Mouse (Mus musculus): ENCODE measurements around the gene Dnaaf3.

The Dnaaf3 gene

DNA sequence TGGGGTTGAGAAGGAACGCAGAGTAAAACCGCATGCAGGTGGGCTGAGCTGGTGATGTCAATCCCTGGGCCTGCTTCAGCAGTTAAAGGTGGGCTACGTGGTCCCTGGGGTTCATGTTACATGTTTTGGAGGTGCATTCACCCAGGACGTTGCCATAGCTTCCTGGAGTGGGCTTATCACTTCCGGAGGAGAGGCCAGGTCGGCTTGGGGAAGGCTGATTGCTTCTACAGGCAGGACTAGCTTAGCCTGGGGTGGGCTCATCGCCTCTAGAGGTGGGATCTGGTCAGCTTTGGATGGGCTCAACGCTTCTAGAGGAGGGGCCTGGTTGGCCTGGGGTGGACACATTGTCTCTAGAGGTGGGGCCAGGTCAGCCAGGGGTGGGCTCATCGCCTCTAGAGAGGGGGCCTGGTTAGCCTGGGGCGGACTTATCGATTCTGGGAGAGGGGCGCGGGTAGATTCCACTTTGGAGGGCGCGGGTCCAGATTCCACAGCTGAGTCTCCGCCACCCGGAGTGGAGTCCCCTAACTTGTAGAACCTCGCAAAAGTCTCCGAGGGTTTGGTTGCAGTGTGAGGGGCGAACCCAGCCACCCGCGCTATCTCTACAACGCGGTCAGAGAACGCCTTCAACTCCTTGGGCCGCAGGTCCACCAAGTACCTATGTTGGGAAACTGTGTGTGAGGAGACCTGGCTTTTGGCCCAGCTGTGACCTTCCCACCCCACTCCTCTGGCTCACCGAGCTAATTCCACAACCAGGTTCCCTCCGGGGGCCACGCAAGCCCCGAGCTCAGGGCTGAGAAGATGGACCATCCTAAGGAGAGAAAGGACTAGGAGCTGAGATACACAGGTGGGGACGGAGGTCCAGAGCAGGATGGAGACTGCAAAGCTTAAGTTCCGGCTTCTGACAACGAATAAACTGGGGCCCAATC is 8.8 kb downstream of the Dnaaf3 start:
- in situ Hi-C loops (cut with MboI; ENCODE audit: unreplicated experiment in 2 of 2), result loop anchor here (10.0 to 25.0 kb wide), 3 partner anchors 489 to 909 kb away; partner anchors contain the start of genes Mboat7 (in 1 of the 2), Ndufa3 (in 1 of the 2), Oscar (in 1 of the 2) and Tmc4 (in 1 of the 2)

DNA sequence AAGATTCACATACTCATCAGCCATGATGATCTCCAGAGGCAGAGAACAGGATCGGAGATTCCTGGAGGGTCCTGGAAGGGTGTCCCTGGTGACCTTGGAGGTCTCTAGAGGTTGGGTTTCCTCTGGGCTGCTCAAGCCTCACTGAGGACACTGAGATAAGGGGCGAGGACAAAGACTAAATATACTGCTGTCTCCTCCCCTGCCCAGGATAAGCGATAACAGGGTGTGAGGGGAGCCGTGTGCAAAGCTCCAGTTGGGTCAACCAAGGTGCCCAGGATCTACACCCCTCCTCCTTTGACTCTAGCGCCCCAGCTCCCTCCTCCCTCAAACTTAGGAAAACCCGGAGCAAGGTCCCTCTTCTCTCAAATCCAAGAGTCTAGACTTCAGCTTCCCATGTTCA is 10.0 kb downstream of the Dnaaf3 start:
- in situ Hi-C loops (cut with MboI; ENCODE audit: unreplicated experiment in 2 of 2), result loop anchor here (10.0 to 25.0 kb wide), 3 partner anchors 487 to 907 kb away; partner anchors contain the start of genes Mboat7 (in 1 of the 2), Ndufa3 (in 1 of the 2), Oscar (in 1 of the 2) and Tmc4 (in 1 of the 2)

DNA sequence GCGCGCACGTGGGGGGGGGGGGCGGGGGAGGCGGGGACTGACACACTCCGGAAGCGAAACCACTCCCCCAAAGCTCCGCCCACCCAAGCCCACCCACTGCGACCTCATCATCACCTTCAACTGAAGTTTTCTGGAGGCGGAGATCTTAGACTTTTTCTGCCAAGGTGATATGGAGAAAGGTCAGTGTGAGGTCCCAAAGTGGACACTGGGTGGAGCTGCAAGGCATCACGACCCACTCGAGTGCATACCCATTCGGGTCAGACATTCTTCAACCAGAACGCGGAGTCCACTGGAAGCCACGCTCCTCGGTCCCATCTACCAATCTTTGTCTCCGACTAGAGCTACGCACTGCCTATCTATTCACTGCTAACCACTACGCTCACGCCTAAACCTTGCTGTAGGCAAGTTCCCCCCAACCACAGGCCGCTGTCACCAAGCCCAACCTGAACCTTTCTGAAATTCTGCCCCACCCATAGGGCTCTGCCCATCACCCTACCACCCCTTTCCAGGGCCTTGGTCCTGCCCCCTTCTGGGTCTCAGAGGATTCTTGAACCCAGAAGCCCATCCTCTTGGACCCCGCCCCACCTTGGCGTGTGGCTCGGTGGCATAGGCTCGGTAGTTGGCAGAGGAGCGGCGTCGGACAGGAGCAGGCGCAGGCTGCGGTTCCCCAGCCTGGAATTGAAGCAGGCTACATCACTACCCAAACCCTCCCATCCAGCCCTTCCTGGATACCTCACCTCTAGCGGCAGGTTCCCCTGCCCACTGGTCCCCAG is 10.8 kb downstream of the Dnaaf3 start:
- in situ Hi-C loops (cut with MboI; ENCODE audit: unreplicated experiment in 2 of 2), result loop anchor here (10.0 to 25.0 kb wide), 3 partner anchors 487 to 907 kb away; partner anchors contain the start of genes Mboat7 (in 1 of the 2), Ndufa3 (in 1 of the 2), Oscar (in 1 of the 2) and Tmc4 (in 1 of the 2)

DNA sequence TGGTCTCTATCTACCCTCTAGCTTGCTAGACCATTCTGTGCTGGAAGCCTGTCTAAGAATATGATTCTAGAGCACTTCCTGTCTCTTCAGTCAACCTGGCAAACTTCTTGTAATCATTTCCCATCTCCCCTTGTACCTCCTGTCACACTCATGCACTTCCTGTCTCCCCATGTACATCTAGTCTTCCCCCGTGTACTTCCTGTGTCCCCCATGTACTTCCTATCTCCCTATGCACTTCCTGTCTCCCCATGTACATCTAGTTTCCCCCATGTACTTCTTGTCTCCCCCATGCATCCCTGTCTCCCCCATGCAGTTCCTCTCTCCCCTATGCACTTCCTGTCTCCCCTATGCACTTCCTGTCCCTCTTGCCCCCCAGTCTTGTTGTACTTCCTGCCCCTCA is 13.8 kb downstream of the Dnaaf3 start:
- in situ Hi-C loops (cut with MboI; ENCODE audit: unreplicated experiment in 2 of 2), result loop anchor here in 1 of 2 experiments (25.0 kb wide), 1 partner anchor 831 kb away; the partner anchor contains the start of genes Mboat7, Tmc4 and Tsen34

DNA sequence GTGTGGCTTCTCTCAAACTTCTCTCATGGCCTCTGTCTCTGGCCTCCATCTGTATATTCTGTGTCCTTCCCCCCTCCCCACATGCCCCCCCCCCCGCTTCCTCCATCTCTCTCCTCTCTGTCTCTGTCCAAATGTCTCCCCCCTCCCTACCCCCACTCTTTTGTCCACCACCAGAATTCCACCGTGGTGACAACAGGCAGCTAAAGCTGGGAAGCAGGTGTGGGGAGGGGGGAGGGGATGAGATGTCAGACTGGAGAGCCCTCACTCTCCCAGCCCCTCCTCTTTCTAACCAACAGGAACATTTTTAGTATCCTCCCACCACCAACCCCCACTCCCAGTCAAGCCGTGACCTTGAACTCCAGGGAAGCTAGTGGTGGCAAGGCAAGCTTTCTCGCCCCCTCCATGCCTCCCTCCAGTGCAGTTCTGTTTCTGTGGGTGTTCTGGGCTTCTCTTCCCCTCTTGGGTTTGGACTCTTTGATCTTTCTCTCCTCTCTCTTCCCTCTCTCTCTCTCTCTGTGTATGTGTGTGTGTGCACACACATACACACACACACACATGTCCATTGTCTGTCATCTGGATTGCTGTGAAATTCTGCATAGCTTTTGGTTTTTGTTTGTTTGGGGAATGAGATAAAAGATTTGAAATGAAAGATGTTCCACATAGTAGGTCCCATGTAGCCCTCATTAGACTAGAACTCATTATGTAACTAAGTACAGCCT is 15.8 kb downstream of the Dnaaf3 start, which contains the start of gene Tnnt1:
TSS of gene Tnnt1 (minus strand) at position 51 of the 719 bp plus-strand sequence.
- in situ Hi-C loops (cut with MboI; ENCODE audit: unreplicated experiment in 2 of 2), result loop anchor here in 1 of 2 experiments (25.0 kb wide), 1 partner anchor 829 kb away; the partner anchor contains the start of genes Mboat7, Tmc4 and Tsen34

DNA sequence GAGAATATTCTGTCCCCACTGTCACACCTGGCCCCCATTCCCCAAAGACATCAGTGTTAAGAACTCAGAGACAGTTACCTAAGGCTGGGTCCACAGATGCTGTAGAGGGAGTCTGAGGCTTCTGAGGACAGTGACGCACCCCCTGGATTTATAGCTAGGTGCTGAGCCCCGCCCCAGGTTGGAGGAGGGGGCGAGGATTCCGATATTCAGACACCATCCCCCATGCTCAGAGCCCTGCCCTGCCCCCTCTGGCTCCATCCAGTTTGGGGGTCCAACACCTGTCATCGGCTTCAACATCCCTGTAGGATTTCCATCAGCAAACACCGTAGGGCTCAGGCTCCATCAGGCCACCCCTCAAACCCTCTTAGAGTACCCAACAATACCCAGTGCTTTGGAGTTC is 16.4 kb downstream of the Dnaaf3 start:
- in situ Hi-C loops (cut with MboI; ENCODE audit: unreplicated experiment in 2 of 2), result loop anchor here in 1 of 2 experiments (25.0 kb wide), 1 partner anchor 829 kb away; the partner anchor contains the start of genes Mboat7, Tmc4 and Tsen34

DNA sequence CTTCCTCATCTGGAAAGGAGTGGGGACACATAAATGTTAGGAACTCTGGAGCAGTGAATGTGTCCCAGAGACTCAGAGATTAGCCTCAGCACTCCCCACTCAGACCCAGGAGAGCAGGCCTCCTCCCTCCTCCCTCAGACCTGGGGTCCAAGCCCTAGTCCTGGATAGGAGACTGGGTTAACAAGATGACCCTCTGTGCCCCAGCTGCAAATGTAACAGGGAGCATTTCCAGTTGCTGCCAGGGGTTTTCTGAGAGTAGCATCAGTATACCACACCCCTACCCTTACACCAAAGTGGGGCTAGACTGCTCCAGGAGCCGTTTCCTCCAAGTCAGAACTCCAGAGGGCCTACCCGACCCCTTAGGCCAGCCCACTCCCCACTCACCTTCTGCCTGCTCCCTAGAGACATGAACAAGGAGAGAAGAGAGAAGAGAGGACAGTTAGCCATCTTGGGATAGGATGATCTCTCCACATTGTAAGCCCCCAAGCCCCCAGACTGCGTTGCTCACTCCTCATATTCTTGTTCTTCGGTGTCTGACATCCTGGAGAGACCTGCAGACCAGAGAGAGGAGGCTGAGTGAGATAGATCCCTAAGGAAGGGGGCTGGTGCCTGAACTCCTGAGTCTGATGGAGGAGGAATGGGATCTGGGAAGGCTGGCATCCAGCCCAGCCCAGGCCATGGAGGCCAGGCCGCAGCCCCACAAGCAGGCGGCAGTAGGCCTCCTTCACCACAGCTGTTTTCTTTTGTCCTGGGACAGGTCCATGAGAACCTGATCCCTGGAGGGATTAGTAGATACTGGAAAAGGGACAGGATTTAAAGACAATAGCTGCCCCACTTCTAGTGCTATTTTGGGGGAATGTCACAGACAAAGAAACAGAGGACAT is 18.2 kb downstream of the Dnaaf3 start:
- in situ Hi-C loops (cut with MboI; ENCODE audit: unreplicated experiment in 2 of 2), result loop anchor here (5.0 to 25.0 kb wide), 3 partner anchors 77 to 902 kb away; partner anchors contain the start of genes Mboat7 (in 1 of the 2), Tmc4 (in 1 of the 2) and Tsen34 (in 1 of the 2)

DNA sequence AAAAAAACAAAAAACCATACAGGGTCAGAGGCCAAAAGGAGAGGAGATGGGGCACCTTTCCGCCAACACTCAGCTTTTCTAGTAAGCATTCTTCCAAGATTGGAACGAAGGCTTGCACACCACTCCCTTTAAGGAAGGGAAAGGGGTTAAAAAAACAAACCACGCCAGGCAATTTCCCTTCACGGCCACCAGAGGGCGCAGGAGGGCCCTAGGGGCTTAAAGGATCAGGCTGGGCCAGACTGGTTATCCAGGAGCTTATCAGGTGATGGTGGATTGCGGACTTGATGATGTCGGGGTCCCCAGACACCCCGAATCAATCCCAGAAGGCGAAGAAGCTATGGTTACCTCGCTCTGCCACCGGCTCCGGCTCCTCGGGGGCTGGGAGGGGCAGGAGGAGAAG is 19.0 kb downstream of the Dnaaf3 start:
- in situ Hi-C loops (cut with MboI; ENCODE audit: unreplicated experiment in 2 of 2), result loop anchor here (5.0 to 25.0 kb wide), 3 partner anchors 76 to 901 kb away; partner anchors contain the start of genes Mboat7 (in 1 of the 2), Tmc4 (in 1 of the 2) and Tsen34 (in 1 of the 2)

DNA sequence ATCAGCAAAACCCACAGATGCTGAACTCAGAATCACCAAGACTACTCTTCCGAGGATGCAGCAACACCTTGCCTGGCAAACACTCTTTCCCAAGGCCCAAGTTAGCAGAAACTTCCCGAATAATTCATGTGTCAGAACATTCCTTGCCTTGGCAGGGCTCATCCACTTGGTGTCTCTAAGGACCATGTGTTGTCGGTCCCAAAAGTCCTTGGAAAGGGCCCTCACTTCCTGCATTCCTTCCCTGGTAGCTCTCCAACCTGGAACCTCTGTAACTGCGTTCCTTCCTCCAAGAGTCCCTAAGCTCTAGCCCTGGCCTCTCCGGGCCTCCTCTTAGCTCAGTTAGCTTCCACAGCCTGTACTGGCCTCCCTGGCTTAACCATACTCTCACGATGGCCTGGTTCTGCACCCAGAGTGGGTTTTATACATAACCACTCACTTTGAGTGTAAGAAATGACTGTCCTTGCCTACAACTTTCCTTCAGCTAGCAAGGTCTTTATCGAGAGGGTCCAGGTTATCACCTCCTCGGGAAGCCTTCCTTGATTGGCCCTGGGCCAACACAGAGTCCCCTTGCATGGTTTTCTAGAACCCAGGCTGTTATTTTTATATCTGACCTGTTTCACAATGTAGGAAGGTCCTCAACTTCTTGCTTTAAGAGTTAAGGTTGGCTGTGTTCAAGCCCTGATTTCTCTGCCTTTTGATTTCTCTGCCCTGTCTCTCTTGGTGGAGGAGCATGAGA is 20.6 kb downstream of the Dnaaf3 start:
- in situ Hi-C loops (cut with MboI; ENCODE audit: unreplicated experiment in 2 of 2), result loop anchor here (5.0 to 25.0 kb wide), 3 partner anchors 74 to 899 kb away; partner anchors contain the start of genes Mboat7 (in 1 of the 2), Tmc4 (in 1 of the 2) and Tsen34 (in 1 of the 2)

DNA sequence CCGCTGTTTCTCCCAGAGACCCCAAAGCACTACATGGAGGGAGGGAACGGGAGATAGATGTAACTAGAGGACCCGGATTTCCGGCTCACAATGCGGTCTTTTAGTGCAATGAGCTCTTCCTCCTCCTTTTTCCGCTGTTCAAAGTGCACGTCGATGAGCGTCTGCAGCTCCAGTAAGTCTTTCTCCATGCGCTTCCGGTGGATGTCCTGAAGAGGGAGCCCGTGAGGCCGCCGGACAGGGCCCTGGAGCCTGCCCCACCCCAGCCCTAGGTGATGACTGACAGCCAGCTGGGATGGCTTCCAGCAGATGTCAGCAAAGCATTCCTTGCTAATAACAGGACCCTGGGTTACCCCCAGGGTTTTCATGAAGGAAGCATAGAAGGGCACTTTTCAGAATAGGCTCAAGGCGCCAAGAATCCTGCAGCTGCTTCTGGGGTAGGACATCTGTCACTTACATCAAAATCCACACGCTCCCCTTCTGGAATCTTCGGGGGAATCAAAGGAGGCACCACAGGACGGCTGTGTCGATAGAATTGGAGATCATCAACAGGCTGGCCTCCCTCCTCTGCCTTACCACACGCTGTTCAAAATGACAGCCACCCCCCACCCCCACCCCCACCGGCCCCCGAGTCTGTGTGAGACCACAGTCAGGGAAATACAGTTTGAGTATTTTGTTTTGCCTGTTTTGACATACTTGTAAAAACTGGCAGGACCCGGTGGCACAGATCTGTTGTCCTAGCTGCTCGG is 22.2 kb downstream of the Dnaaf3 start:
- in situ Hi-C loops (cut with MboI; ENCODE audit: unreplicated experiment in 2 of 2), result loop anchor here (5.0 to 25.0 kb wide), 4 partner anchors 73 to 898 kb away; partner anchors contain the start of genes Mboat7 (in 1 of the 2), Rps9 (in 1 of the 2), Tmc4 (in 1 of the 2) and Tsen34 (in 1 of the 2)

DNA sequence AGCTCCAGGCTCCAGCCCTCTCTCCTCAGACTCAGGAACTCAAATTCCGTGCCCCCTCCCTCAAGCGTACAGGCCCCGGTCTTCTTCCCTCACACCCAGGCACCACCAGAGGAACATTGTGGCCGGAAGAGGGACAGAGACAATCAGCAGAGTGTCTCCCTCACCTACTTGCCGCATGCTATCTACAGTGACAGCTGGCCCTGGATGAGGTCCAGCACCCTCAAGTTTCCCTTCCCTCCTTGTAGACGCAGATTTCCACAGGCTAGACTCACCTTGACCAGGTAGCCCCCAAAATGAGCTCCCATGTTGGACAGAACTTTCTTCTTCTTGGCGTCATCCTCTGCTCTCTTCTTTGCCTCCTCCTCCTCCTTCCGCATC is 23.5 kb downstream of the Dnaaf3 start:
- in situ Hi-C loops (cut with MboI; ENCODE audit: unreplicated experiment in 2 of 2), result loop anchor here (10.0 to 25.0 kb wide), 2 partner anchors 804 to 821 kb away; partner anchors contain the start of genes Mboat7 (in 1 of the 2), Rps9 (in 1 of the 2), Tmc4 (in 1 of the 2) and Tsen34 (in 1 of the 2)

DNA sequence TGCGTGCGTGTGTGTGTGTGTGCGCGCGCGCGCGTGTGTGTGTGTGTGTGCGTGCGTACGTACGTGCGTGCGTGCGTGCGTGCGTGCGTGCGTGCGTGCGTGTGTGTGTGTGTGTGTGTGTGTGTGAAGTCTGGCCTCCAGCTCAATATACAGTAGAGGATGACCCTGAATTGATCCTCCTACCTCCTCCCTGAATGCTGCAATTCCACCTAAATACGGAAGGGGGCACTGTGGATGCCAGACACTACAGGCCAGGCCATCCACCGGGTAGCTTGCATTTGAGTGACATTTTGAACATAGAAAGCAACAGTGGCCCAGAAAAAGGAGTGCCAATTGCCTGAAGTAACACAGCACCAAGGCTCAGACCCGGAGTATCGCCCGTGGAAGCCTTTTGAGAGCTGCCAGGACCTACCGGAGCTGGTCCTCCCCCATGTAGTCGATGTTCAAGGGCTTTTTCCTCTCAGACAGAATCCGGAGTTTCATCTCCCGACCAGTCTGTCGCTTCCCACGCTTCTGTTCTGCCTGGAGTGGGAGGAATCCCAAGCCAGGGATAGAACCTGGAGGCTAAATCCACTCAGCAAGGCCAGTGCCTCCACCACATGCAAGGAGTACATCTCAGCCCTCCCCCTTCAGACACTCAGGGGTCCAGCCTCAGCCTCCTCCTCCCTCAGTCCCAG is 24.1 kb downstream of the Dnaaf3 start:
- in situ Hi-C loops (cut with MboI; ENCODE audit: unreplicated experiment in 2 of 2), result loop anchor here (10.0 to 25.0 kb wide), 2 partner anchors 803 to 821 kb away; partner anchors contain the start of genes Mboat7 (in 1 of the 2), Rps9 (in 1 of the 2), Tmc4 (in 1 of the 2) and Tsen34 (in 1 of the 2)

DNA sequence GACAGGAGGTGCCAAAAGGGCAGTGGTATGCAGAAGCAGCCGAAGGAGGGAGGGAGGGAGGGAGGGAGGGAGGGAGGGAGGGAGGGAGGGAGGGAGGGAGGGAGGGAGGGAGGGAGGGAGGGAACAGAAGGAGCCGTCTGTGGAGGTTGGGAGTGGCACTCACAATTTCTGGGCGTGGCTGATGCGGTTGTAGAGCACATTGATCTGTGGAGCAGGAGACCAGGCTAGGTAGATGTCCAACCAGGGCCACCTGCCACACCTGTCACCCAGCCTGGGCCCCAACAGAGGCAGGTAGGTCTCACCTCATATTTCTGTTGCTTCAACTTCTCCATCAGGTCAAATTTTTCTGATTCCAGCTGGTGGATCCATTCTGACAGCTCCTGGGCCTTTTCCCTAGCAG is 25.0 kb downstream of the Dnaaf3 start:
- in situ Hi-C loops (cut with MboI; ENCODE audit: unreplicated experiment in 2 of 2), result loop anchor here (10.0 to 25.0 kb wide), 2 partner anchors 802 to 820 kb away; partner anchors contain the start of genes Mboat7 (in 1 of the 2), Rps9 (in 1 of the 2), Tmc4 (in 1 of the 2) and Tsen34 (in 1 of the 2)

DNA sequence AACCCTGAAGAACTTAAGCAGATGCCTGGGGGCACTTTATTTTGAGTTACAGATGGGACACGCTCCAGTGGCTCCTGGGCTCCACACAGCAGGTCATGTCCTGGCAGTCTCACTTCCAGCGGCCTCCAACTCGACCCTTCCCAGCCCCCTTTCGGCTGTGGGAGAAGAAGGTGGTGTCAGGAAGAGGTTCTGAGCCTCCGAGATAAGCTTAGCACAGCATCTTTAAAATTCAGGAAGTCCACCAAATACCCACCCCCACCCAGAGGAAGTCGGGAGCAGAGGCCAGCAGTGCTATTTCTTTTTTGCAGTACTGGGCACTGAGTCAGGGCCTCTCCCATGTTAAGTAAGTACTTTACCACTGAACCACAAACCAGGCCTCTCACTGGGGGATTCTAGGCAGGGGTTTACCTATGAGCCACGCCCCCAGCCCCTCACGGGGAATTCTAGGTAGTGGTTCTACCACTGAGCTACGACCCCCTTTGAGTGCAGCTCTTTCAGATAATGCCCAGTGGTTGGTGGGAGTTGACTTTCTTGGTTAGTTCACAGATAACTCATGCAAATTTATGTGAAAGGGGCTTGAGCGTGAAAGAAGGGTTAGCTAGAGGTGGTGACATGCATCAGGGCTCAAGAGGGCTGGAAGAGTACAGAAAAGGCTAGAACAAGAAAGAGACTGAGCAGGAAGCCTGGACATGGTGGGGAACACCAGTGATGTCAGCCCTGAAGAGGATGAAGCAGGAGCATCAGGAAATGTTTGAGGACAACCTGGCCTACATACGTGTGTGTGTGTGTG is 27.4 kb downstream of the Dnaaf3 start:
- in situ Hi-C loops (cut with MboI; ENCODE audit: unreplicated experiment in 2 of 2), result loop anchor here (10.0 to 25.0 kb wide), 2 partner anchors 800 to 818 kb away; partner anchors contain the start of genes Mboat7 (in 1 of the 2), Rps9 (in 1 of the 2), Tmc4 (in 1 of the 2) and Tsen34 (in 1 of the 2)

DNA sequence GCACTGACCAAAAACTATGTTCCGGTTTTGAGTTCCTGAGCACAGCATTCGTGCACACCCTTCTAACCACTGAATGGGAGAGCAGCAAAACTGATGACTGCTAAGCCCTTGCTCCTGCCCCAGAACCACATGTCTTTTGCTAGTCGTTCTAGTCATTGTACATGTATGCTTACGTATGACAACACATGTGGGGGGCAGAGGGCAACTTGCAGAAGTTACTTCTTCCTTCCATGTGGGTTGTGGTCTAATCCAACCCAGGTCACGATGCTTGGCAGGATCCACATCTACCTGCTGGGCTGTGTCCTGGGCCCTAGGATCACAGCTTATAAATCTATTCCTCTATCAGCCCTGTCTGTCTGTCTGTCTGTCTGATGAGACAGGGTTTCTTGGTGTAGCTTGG is 28.4 kb downstream of the Dnaaf3 start:
- in situ Hi-C loops (cut with MboI; ENCODE audit: unreplicated experiment in 2 of 2), result loop anchor here (10.0 to 25.0 kb wide), 2 partner anchors 799 to 817 kb away; partner anchors contain the start of genes Mboat7 (in 1 of the 2), Rps9 (in 1 of the 2), Tmc4 (in 1 of the 2) and Tsen34 (in 1 of the 2)
